Mouse (Mus musculus): Measurements from ENCODE around the gene Serp2.

Gene Serp2

DNA sequence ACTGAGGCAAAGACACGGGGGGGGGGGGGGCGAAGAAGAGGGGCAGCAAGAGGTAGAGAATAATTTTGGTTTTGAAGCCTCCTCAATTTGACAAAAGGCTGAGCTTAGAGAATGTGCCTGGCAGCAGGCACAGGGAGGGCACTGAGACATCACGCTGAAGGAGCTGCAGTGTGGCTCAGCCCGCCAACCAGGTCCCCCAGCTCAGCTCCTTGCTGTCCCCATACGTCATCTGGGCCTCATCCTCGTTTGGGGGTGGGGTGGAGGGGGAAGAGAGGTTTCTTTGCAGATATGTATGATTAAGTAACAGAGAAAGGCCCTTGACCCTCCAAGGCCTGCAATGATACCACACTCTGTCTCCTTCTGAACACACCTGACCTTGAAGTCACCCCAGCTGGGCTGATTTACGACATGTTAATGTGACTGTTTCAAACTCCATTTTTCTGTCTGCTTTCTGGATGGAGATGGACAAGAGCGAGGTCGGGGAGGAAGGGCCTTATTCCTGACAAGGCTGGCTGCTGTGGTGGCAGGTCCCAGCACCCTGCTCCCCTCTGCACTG, 28.9 kb downstream of the Serp2 start:
- peak; percentile 44 for DNase-seq (ENCODE audit: low read depth, low spot score)

DNA sequence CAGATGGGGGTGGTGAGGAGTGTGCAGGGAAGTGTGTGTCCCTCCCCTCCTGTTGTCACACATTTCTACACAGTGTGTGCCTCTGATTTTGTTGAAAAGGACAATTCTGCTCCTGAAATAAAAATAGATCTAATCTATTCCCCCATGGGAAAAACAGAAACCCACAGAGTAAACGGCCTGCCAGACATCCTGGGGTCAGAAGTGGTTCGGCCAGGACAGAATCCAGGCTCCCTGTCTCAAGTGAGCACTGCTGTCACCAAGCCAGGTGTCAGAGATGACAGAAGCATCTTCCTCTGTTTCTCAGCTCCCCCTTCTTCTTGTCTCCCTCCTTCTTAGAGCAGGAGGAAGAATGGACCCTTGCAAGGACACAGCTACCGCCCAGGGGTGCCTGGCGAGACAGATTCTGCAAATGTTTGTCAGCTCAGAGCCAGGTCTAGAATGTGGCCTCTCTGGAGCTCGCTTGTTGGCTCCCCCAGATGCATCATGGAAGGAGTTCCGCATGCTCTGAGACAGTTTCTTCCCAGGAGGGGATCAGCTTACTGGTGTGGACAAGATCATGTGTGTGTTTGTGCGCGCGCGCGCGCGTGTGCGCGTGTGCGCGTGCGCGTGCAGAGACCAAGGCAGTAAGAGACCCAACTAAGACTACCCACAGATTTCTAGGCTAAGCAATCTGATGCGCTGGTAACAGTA, 29.5 kb downstream of the Serp2 start:
- DNase-seq (ENCODE audit: low read depth, low spot score): no peak

DNA sequence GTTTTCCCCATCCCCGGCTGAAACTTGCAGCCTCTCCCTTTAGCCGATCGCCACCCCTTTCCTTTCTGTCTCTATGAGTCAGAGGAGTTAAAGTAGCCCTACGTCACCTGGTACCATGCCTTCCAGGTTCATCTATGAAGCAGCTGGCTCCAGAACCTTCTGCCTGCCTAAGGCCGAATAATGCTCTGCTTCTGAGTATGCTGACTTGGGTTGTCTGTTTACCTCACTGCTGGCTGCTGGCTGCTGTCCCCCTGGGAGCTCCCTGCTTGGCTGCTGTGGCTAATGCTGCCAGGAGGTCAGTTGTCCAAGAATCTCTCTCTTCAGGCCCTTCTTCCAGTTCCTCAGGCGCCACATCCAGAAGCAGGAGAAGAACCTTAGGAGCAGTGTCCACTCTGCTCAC, 30.2 kb downstream of the Serp2 start:
- no peak for DNase-seq (ENCODE audit: low read depth, low spot score)

DNA sequence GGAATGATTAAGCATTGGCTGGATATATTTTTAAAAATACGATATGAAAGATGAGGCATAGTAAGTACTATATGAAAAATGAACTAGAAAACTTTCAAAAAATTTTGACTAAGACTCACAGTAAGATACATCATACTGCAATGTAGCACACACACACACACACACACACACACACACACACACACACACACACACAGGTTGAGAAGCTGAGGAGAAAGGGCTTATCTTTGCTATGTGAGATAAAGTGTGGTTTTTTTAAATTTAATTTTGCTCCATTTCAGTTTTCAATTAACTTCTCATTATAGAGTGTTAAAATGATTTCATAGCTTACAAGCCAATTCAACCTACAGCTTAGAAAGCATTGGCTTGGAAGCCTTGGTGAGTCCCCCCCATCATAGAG, 33.3 kb downstream of the Serp2 start:
- DNase-seq (ENCODE audit: low read depth, low spot score): no peak

DNA sequence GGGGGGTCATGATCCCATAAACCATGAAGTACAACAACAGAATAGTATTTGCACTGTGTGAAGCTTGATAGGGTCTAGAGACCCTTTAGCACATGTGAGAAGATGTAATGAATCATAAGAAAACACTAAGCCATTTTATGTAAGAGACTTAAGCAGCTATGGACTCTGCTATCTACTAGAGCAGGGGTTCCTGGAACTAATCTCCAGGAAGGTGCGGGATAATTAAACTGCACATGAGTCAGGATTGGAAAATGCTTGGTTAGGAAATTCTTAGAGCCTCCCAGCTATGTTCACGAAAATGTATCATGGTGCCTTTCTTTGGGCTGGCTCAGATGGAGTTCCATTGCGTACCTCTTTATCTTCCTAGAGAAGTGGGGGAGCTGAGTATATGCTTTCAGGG, 35.4 kb downstream of the Serp2 start:
- DNase-seq (ENCODE audit: low read depth, low spot score): no peak

DNA sequence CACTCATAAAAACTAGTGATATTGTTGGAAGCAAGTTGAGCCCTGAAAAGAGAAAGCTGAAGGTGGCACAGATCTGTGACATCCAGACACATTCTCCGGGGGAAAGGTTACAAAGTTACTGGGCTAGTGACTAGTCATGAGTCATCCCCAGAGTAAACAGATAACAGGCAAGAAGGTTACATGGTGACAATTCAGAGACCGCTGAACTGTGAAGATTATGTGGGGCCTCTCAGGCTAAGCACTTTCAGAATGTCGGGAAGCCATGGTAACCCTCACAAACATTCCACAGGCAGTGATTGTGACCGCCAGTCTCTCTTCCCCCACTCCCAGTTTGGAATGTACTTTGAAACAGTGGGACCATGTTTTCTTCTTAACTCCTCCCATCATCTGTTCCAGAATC, 36.1 kb downstream of the Serp2 start:
- no peak for DNase-seq (ENCODE audit: low read depth, low spot score)

DNA sequence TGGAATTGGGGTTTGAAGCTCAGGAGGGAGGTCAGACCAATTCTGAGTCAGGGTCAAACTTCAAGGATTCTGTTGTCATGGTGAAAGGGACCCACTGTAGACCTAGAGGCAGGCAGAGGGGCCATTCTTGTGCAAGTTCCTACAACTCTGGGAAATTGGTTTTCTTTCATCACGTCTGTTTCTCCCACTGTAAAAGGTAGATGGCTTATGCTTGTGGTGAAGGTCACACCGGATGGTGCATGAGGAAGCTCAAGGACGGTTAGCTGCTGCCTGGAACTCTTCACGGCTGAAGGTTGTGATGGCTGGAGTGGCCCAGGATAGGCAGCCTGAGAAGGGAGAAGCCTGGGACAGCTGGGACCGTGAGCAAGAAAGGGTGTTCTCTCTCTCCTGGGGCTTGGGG, 38.5 kb downstream of the Serp2 start:
- DNase-seq (ENCODE audit: low read depth, low spot score): peak; percentile 42

DNA sequence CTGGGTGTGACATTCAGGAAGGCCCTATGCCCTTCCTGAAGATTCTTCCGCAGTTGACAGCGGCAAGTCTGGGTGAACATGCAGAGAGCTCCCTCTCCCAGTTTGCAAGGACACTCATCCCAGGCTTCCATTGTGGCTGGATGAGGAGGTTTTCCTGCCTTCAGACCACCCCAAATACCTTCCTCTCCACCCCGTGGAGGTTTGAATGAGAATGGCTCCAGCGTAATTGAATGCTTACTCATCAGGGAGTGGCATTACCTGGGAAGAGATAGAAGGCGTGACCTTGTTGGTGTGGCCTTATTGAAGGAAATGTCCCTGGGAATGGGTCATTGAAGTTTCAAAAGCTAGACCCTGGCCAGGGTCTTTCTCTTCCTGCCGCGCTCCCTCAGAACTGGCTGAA, 41.1 kb downstream of the Serp2 start:
- peak; percentile 99 for DNase-seq (ENCODE audit: low read depth, low spot score)

DNA sequence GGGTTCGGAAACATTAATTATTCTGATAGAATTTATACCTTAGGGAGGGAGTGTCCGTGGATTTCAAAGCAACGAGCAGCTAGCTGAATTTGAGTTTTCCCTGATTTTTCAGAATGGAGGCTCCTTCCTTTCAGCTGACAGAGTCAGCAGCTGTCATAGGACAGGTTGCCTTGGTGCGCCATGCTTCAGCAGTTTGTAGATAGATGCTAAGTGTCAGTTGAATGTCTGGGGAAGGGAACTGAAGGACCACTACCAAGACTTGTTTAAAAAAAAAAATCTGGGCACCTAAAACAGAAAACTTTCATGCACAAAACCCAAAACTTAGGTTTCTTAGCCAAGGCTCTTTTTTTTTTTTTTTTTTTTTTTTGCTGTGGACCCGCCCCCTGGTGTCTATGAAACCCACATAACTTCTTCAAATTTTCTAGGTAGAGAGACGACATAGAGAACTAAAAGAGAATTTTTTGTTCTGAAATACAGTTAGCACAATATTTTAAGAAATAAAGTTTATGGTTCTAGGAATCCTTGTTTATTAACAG, 42.6 kb downstream of the Serp2 start:
- DNase-seq (ENCODE audit: low read depth, low spot score): no peak

DNA sequence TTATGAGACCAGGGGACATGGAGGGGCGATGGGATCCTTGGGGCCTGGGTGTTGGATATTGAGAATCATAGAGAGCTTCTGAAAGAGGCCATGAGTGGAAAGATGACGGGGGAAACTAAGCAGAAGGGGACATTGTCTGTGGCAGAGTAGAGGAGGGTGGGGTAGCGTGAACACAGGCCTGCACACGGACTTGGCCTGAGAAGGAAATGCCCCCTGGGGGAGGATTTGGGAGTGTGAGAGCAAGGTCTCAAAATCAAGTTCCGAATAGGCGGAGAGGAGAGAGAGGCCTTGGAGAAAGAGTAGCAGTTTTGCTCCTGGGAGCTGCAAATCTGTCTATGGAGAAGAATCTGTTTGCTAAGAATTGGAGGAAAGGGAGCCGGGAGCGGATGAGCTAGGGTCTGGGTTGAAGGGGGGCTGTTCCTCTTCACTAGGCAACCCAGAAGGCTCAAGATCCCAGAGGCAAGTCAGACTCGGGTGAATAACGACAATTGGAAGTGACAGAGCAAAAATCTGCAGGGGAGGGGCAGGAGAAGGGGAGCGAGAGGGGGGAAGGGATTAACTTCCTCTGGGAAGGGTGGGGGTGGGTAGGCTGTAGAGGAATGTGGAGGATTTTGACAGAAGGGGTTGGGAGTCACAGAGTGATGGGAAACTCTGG, 43.2 kb downstream of the Serp2 start:
- peak; percentile 77 for DNase-seq (ENCODE audit: low read depth, low spot score)

DNA sequence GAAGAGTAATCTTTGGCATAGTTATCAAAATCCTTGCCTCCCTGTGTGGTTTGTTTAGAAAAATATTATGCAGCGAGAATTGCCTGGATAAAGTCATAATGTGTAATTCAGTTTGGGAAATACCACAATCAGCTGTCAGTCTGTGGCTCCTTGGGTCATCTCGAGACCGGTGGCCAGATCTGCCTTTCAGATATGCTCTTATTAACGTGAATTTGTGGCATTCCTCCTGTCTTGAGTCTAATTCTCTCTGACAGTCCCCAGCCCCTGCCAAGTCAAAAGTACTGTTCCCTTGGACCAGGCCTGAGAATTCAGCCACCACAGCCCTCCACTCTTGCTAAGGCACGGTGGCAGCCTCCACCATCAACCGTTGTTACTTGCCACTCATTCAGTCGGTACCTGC, 44.7 kb downstream of the Serp2 start:
- DNase-seq (ENCODE audit: low read depth, low spot score): no peak

DNA sequence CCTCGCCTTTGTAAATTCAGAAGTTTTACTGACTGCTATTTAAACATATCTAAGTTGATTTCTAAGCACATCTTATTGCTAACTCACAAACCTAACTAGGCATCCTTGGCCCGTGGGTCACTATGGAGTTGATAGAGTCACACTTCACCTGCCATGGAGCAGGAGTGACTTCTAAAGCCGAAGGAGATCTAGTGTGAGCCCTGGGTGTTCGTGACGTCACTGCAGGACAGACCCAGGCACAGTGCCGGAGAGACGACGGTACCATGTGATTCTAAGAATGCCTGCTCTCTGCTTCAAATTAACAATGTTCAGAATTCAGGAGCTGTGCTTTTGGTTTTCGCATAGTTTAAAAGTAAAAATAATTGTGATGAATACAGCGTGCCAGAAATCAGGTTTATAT, 48.0 kb downstream of the Serp2 start:
- no peak for DNase-seq (ENCODE audit: low read depth, low spot score)

DNA sequence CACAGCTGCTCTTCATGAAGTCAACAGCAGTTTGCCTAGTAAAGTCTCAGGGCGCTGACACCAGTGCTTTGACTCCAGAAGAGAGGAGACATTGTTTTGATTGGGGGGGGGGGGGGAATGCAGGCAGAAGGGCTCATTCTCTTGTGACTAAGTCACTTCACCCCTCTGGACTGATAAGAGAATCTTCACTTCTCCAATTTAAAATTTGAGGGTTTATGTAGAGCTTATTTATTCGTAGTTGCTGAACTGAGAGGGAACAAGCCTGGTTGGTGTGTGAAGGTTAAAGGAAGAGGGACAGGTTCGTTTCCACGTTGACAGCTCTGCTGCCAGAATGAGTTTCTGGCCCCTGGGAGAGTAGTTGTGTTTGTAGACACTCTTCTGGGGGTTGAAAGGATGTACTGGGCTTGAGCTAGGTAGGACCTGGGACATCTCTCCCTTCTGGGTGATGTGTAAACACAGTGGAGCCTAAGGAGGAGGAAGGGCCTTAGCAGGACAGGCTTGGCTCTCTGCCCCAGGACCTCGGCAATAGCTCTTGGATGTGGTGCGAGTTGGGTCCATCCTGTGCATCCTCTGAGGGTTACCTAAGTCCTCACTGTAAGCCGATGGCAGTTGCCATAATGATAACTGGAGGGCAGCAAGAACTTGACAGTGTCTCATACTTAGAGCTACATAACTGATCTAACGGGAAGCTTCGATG, 48.7 kb downstream of the Serp2 start:
- no peak for DNase-seq (ENCODE audit: low read depth, low spot score)

DNA sequence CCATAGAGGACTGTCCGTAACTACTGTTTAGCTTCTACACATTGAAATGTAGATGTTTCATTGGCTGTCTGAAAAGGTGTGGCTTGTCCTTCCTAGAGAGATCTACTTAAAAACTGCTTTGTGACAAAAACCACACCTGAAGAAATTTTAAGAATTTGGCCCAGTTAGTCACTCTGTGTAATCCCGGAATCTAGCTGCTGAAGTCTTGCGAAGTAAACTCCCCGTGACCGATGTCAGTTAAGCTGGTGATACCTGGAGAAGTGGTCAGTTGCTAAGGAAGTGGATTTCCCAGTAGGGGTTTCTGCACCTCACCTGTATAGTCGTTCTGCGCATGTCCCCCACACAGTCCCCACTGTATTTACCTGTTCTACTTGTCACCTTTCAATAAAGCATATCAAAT, 49.3 kb downstream of the Serp2 start:
- DNase-seq (ENCODE audit: low read depth, low spot score): no peak

DNA sequence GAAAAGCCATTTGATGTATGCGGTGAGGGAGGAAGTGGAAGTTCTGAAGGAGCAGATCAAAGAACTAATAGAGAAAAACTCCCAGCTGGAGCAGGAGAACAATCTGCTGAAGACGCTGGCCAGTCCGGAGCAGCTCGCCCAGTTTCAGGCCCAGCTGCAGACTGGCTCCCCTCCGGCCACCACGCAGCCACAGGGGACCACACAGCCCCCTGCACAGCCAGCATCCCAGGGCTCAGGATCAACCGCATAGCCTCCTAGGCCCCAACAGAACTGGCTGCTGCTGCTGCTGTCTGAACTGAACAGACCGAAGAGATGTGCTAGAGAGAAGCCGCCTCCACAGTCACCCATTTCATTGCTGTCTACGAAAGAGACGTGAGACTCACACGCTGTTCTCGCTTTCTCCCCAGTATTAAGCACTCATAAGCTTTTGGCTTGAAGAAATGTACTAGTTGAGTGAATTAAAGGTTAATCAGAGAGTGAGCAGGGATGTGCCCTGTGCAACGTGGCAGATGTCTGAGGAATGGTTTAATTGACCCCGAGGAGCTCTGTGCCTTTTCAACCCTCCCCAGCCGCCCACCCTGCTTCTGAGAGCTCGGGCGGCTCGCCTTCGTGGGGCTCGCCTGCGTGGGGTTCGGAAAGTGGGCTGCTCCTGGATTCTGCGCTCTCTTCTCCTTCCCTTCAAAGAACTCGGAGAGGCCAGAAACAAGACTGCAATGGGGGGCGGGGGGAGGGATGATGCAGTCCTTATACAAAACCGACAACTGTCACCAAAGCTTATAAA, 50.1 kb downstream of the Serp2 start:
- no peak for DNase-seq (ENCODE audit: low read depth, low spot score)

DNA sequence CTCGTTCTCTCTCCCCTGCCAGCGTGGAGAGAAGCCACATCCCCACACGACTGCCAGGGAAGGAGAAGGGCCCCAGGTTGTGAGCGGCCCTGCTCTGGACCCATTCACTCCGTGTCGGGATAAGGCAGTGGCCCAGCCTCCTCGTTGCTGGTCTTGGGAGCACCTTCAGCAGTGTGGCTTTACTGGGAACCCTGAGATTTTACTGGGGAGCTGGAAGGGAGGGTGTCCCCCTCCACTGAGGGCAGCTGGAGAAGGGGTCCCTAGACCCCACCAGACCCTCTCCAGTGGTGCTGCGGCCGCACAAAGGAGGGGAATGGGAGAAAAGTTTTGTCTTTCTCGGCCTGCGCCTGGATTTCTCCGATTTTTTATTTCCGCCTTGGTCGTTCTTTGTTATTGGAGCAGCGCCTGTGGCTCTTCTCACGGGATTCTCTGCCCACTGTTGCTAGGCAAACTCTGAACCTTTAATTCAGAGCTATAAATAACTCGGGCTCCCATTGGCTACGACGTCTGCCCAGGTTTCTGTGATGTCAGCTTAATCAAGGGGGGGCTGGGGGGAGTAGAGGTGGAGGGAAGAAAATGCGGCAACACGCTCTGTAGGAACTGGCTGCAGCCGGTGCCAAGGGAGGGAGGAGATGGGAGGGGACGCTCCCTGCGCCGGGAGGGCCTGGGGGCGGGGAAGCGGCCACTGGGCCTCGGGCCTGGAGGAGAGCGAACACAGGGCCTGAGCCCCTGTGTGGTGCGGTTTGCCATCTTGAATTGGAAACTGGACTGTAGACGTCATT, 51.1 kb downstream of the Serp2 start:
- DNase-seq (ENCODE audit: low read depth, low spot score): peak; percentile 98

DNA sequence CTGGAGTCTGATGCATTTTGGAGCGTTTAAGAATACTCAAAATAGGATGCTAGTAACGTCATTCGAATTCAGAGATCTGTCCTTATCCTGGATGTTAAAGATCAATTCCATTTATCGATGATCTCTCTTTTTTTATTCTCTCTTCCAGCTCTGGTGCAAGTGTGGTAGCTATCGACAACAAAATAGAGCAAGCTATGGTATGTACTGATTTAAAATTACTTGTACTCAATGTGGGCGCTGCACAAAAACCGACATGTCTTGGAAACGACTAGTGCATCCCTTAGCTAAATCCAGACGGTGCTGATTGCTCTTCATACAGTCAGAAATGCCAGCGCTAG, 51.6 kb downstream of the Serp2 start:
- DNase-seq (ENCODE audit: low read depth, low spot score): no peak

DNA sequence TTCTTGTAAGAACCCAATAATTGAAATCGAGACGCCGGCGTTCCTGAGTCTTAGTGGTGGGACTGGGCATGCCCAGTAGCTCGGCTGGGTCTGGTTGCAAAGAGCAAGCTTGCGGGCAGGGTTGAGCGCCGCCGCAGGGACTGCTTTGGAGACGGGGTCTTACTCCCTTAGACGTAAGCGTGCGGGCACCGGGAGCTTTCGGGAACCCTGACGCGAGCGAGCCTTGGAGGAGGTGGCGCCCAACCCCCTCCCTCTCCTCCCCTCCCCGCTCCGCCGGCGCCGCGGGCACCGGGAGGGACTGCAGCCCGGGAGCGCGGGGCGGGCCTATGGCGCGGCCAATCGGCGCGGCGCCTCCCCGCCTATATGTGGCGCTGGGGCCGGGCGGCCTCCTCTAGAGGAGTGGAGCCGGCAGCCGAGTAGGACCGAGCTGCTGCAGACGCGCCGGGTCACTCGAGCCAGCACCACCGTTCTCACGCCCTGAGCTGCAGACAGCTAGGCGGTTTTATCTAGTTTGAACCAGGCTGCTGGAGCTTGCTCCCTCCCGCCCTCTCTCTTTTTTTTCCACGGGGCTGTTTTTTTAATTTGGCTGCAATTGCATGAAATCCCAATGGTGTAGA, 52.5 kb downstream of the Serp2 start:
- DNase-seq (ENCODE audit: low read depth, low spot score): peak; percentile 92

DNA sequence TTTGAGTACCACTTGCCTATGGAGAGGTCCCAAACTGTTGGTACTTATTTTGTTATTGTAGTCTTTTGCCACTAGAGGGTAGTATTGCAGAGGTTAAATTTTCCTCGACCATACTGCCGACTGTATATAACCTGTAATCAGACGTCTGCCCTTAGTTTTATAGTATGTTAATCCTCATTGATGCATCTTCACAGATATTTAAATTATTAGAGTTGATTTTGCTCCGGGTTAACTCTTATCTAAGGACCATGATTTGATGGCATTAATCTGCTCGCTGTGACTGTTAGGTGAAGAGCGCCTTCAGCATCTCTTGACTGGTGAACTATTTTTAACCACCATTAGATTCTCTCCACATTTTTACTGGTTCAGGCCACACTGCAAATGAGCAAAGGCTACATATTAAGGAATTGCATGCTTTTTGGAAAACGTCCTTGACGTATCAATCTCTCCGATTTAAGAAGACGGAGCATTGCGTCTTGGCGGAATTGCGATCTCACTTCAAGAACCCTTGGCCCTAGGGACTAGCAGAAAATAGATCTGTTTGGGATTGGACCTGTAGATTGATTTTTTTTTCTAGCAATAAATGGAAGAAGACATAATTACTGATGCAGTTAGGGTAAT, 53.3 kb downstream of the Serp2 start:
- DNase-seq (ENCODE audit: low read depth, low spot score): peak; percentile 67

DNA sequence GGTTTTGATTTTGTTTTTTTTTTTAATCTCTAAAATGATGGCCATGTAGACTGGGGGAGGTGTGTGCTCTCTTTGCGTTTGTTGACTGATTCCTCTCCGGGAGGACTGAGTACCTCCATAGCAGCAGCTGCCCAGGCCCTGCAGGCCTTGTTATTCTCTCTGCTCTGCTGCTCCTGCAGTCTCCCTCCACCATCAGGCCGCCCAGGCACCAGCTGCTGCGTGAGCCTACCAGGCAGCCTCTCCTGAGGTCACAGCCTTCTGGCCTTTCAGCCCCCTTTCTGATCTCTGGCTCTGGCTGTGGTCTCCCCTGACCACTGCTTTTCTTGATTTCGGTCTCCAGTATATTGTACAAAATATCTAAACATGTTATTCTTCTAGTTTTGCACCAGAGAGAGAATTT, 56.7 kb downstream of the Serp2 start:
- DNase-seq (ENCODE audit: low read depth, low spot score): no peak

Measured in ES-CJ7 (cell line).